Mouse (Mus musculus) liver, adult 2 months (tissue): Measurements from ENCODE around the gene Rinl.

ENCODE experiments used
- CTCF ChIP-seq: fragments of 200-500 bp; IDR thresholded peaks from 2 replicates; pipeline ENCODE4 v1.5.1; 2011; ENCODE audit warnings: low read depth, low read length, control low read depth
- POLR2A ChIP-seq: fragments of 200-500 bp; IDR thresholded peaks from 2 replicates; pipeline ENCODE4 v1.6.1; 2011; ENCODE audit warnings: low read length, control low read depth; ENCODE audit not compliant: insufficient read depth; ENCODE audit errors: extremely low read depth

- TF ChIP-seq POLR2A (no peak), CTCF (no peak)
These were observed 3.6 kb upstream of the Rinl start for GRCm38 (mm10) chr7:28785161-28785560.
